Mouse (Mus musculus): ENCODE measurements around the gene Aph1b.

DNA sequence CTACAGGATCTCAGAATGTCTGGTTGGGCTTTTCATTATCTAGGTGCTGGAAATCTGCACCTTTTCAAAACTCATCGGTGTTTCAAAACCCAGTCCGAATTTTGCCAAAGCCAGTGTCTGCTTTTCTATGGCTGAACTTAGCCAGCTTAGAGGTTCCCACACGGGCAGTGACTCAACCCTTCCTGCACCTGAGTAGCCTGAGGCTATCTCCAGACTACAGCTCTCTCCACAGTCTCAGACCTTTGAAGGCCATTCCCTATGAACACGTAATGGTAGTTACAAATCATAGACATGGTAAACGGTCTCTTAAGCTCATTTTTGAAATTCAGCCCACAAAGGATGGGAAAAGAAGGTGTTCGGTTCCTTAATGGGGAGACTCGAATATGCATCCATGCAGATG lies 55.8 kb downstream of the Aph1b start:
- TF ChIP-seq CTCF (conservative IDR thresholded peaks at IDR 0.05; ENCODE audit: insufficient read depth, insufficient read length, low read depth, low read length) (no peak), POLR2A (IDR thresholded peaks at IDR 0.05; ENCODE audit: low read depth, low read length) (no peak)
